Mouse (Mus musculus): ENCODE measurements around the gene Rnft2.

The Rnft2 gene

DNA sequence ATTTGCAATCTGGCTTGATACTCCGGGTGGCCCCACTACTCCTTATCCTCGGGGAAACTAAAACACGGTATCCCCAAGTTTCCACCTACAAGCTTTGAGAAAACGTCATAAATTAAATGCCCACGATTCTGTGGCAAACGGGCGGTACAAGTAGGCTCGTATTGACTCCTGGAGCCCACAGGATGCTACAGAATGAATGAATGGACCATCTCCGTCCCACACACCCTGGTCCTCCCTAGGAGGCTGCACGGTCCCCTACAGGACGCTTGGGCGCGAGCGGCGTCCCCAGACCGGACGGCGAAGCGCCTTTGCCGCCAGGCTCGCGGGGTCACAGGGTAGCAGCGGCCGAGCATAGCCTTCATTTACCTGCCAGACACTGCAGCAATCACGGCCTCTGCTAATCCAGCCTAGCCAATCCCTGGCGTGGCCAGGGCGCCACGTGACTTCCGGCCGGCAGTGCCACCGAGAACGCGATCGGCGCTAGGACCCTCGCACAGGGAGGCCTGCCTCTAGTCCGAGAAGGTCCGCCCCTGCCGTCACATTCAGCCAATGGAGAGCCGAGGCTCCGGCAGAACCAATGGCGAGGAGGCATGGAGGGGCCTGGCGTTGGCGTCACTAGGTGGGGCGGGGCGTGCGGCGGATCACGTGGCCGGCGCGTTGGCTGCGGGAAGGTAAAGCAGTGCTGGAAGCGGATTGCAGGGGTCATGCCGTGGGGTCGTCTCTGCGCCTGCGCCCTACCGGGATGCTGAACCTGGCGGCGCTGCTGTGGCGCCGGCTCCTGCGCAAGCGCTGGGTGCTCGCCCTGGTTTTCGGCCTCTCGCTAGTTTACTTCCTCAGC is at the start of gene Rnft2, which contains the start of gene 2410131K14Rik:
Gene Rnft2 (minus strand): TSS at position 511 of the 838 bp plus-strand sequence.
Gene 2410131K14Rik (plus strand): TSS at position 622 of the 838 bp plus-strand sequence.
- DNase-seq (ENCODE audit: low read depth in 1 of 2, low spot score in 2 of 2): peak; percentile 98

DNA sequence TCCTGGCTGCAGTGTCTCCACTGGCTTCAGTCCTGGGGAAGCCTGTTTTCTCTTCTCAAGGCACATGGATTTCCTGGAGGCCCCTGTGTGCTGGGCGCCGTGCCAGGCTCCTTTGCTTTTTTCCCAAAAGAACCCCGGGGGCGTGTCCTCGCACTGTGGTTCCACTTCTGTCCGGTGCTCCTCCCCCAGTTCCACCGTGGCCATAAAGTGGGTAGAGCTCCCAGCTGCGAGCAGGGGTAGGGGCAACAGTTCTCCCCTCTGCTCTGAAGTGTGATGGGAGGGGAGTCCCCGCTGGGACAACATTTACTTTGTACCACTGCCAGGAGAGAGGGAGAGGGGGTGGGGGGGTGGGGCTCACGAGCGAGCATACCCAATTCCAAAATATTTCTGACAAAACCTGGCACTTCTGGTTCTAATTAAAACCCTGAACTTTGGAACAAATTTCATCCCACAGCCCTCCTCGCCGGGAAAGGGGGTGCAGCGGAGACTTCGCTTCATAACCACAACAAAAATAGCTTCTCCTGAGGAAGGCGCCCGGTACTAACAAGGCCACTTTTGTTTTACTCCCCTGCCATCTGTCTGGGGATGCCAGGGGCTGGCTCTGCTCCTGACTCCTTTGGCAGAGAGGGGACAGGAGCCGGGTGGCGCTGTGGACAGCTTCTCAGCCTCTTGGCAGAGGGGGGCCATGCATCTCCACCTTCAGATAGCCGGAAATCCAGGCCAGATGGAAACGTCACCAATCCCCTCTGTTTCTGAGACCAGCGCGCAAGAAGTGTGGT is 49.4 kb upstream of the Rnft2 start:
- DNase-seq (ENCODE audit: low read depth in 1 of 2, low spot score in 2 of 2): no peak

DNA sequence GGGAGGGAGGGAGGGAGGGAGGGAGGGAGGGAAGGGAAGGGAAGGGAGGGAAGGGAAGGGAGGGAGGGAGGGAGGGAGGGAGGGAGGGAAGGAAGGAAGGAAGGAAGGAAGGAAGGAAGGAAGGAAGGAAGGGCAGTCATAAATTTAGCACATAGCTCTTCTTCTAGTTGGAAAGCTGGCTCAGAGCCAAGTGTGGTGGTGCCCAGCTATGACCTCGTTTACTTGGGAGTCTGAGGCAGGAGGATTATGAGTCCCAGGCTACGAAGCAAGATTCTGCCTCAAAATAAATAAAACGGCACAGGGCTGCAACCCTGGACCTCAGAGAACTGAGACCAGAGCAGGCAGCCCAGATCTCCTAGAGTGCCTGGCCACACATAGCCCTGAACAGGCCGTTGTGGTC is 47.6 kb upstream of the Rnft2 start:
- DNase-seq (ENCODE audit: low read depth in 1 of 2, low spot score in 2 of 2): no peak

DNA sequence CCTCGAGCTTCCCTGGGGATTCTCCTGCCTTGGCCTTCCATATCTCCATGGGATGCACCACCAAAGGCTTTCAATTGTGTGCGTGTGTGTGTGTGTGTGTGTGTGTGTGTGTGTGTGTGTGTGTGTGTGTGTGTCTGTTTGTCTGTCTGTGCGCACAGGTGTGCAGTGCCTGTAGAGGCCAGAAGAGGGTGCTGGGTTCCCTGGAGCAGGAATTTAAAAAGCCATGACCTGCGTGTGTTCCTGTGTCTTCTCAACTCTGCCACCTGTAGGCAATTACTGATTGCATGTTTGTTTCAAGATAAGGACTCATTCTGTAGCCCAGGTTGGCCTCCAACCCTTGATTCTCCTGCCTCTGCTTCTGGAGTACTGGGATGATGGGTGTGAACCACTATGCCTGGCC is 46.5 kb upstream of the Rnft2 start:
- no peak for DNase-seq (ENCODE audit: low read depth in 1 of 2, low spot score in 2 of 2)

DNA sequence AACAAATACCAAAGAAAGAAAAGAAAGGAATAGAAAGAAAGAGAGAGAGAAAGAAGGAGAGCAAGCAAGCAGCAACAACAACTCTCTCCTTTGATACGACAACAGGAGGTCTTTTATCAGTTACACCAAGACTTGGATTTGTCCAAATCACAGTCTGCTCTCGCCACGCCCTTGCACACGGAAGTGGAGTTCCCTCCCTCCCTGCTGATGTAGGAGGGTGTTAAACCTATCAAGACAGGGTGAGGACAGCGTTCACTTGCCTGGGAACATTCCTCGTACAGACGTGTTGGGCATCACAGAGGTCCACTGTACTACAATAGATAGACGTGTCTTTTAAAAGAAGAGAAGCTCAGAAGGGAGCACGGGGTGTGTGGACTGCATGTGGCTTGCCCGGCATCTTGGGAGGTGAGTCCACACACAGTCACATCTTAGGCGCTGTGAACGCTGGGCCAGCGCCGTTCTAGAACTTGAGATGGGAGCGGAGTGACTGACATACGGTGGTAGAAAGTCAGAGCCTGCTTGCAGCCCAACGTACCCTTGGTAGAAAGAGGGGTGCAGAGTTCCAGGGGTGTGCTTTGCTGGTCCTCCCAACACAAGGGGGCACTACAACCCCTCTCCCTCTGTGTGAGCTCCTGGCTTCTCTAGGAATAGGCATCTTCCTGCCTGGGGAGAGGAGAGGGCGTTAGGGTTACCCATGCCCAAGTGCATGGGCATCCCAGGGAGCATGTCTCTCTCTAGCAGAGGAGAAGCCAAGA is 33.0 kb upstream of the Rnft2 start:
- DNase-seq (ENCODE audit: low read depth in 1 of 2, low spot score in 2 of 2): no peak

DNA sequence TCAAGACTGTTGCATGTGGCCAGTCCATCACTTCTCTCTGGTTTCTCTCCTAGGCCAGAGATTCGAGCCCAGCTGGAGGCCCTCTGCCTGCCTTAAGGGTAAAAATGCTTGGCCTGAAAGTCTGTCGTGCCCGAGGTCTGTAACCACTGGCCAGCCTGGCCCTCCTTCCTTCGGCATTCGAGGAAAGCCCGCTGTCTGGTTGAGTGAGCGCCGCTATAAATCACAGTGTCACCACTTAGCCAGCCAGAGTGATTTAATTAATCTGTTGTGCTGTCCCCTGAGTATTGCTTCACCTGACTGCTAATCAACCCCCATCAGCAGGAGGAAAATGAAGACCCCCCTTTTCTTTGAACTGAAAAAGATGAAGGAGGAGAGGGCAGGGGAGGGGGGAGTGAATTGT is 31.8 kb upstream of the Rnft2 start:
- no peak for DNase-seq (ENCODE audit: low read depth in 1 of 2, low spot score in 2 of 2)

DNA sequence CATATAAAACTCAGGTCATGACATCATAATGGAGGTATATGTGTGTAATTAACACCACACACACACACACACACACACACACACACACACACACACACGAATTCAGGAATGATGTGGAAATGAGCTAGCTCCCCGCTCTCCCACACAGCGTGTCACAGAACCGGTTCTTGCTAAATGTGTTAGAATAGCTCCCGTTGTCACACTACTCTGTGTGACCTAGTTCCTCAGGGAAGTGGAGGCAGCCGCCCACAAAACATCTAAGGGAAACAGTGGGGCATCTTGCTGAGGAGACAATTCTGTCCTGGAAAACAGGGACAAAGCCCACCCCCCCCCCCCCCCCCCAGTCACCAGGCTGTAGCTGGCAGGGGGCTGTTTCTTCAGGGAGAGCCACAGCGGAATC is 31.4 kb upstream of the Rnft2 start:
- DNase-seq (ENCODE audit: low read depth in 1 of 2, low spot score in 2 of 2): no peak

DNA sequence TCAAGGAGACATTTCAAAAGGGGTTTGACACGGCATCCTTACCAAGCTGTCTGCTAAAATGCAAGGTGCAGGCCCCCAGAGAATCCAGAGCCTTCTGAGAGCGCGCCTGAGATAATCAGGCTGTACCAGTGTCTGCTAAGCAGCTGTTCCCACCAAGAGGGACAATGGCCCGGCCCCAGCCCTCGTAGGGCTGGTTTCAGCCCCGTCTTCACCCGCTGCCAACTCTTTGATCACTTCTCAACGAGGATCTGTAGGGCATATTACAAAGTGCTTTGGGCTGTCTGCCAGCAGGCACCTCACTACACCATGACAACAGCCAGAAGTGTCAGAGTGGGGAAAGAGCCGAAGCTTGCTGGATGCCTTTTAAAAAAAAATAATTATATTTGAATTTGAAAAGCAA is 29.6 kb upstream of the Rnft2 start:
- no peak for DNase-seq (ENCODE audit: low read depth in 1 of 2, low spot score in 2 of 2)

DNA sequence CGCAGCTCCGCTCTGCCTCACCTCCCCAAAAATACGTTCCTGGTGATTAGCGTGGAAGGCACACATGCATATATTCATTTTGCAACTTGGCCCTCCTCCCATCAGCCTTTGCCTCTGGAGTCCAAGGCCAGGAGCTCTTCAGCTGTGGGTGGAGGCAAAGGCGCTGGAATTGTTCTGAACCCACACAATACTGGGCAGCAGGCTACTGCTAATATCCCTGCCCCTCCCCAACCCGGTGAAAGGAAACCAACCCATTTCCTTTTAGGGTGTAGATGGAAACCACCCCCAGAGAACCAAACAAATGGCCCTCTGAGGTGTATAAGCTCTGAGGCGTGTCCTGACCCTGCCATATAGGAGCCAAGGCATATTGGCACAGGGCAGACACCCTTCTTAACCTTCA is 28.5 kb upstream of the Rnft2 start:
- no peak for DNase-seq (ENCODE audit: low read depth in 1 of 2, low spot score in 2 of 2)

DNA sequence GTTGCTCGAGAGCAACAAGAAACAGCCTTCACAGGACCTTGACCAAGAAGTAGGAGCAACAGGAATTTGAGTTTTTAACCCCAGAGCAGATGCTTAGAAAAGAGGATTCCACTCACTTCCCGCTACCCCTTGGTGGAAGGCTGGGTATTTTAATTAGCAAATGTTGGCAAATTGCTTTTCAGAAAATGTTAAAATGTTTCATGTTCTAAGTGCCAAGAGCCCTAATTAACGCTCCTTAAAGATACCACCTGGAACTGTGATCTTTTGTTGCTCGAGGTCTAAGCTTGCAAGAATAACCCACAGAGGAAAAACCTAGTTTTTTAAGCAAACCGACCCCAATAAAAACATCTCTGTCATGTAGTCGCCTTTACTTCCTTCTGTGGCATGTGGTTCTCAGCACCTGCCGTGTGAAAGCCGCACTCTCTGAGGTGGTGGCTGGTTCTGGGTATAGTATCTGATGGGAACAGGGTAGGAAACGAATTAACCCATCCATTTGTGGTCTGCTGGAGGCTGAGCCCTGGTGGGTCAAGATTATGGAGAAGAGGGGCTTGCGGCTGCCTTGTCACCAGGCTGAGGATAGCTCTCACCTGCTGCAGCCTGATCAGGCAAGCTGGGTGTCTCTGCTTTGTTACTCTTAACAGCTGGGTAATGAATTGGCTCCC is 26.7 kb upstream of the Rnft2 start:
- no peak for DNase-seq (ENCODE audit: low read depth in 1 of 2, low spot score in 2 of 2)

DNA sequence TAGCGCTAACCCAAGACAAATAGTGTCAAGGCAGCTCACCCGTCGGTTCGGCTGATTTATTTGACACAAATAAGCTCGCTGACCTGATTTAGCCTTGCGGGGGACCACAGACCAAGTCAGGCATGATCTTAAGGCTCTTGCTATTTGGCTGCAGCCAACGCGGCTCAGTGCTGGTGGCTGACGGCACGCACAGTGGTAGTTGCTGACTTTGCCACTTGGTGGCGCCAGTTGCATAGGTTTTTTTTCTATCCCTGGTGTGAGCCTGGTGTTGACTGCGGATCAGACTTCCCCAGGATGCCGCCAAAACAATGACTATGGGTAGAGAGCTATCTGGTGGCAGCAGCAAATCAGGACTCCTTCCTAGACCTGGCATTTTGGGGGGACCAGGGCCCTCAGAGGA is 24.1 kb upstream of the Rnft2 start:
- DNase-seq (ENCODE audit: low read depth in 1 of 2, low spot score in 2 of 2): peak; percentile 29 to 64

DNA sequence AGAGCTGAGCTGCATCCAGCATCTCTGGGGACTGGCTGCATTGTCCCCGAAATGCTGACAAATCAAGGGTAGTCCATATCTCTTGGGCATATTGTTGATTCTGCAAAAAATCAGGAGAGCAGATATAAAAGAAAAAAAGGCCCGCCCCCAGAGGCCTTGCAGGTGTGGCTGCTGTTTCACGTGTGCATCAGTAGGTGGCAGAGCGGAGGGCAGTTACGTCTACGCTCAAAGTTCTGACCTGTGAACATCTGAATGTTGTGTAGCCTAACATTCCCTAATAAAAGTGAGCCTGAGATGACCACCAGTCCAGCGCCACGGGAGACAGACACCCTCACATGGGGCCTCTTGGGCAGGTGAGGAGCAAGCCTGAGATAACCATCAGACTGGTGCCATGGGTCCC is 21.4 kb upstream of the Rnft2 start:
- DNase-seq (ENCODE audit: low read depth in 1 of 2, low spot score in 2 of 2): no peak

DNA sequence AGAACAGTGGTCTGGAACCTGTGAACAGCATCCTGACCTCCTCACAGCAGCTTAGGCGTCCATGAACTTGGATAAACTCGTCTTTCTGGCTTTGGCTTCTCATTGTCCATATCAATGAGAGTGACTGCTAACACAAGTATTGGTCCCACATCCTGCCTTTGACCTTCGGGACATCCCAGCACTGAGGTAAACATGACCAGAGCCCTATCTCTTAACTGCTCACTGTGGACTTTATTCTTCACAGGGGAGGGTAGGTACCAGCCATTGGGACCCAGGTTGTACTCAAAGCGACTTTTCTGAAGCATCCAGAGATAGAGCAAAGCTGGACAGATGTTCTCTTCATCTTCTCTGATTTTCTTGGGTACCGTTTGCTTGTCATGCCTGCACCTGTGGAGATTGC is 20.4 kb upstream of the Rnft2 start:
- DNase-seq (ENCODE audit: low read depth in 1 of 2, low spot score in 2 of 2): no peak

DNA sequence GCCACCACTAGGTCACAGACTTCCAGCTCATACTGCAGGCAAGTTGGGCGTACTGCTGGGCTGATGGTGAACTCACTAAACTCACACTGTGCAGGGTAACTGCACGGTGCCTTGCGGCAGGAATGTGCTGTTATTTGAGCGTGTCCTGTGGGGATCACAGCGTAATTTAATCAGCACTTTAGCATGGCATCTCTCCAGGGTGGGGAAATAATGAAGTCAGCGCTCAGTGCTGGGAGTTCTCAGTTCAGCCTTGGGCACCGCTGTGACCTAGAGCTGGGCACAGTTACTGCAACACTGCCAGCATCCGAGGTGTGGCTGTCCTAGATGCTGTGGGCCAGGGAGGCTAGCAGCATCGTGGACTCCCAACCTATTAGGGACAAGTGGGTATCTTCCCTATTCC is 19.4 kb upstream of the Rnft2 start:
- no peak for DNase-seq (ENCODE audit: low read depth in 1 of 2, low spot score in 2 of 2)

DNA sequence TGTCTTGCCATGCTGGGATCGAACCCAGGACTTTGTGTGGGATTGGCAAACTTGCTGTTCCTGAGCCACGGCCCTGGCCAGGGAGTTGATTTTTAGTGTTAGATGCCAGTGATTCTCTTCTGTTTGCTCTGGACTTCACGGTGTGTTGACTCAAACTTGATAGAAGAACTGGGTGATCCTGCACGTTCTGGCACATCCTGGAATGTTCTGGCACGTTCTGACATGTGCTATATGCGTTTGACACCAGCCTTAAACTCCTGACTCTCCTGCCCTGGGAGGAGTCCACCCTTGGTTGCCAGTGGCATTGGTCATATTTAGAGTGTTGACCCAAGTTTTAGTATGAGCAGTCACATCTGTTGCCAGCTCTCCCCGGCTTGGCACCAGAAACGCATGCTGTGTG is 17.5 kb upstream of the Rnft2 start:
- no peak for DNase-seq (ENCODE audit: low read depth in 1 of 2, low spot score in 2 of 2)

DNA sequence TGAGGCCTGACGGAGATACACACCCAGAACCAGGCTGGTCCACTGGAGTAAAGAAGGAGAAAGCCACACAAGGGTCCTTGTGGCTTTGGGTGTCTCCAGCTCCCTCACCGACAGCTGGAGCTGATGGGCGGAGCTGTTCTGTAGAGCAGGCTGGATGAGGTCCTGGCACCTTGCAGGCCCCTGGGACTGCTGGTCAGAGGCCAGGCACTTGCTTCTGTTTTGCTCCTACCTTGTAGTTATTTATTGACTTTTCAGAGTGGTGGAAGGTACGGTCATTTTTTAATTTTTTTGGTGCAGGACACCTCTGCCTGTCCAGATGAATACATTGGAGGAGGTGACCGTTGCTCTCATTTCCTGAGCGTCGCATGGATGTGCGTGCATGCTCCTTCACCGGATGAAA is 16.3 kb upstream of the Rnft2 start:
- DNase-seq (ENCODE audit: low read depth in 1 of 2, low spot score in 2 of 2): no peak

DNA sequence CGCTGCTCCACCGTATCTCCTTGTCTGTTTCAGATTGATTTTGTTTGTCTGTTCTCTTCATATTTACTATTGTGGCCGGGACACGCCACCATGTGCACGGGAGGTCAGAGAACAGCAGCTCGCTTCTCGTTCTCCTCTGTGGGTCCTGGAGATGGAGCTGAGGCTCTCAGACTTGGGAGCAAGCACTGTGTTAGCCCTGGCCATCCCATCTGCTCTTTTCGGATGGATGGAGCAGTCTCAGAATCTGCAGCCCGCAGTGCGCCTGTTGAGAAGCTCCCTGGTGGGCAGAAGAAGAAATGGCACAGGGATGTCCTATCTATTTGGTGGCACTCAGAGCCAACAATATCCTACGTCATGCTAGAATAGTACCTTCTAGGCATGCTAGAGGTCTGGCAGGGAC is 15.7 kb upstream of the Rnft2 start:
- DNase-seq (ENCODE audit: low read depth in 1 of 2, low spot score in 2 of 2): no peak

DNA sequence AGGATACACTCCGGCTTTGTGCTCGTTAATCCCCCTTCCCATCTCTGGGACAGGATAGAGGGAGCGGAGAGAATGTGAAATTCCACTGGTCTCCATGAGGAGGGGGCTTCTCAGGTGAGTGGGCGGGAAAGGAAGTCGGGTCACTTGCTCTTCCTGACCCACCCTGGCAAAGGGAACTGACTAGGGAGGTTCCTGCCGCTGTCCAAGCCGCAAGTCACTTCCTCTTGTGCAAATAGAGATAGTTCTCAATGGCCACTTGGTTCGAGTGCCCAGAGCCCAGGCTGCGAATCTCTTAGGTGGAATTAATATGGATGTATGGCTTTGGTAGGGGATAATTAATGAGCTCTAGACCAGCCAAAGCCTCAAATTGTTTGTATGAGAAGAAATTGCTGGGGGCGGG is 15.1 kb upstream of the Rnft2 start:
- DNase-seq (ENCODE audit: low read depth in 1 of 2, low spot score in 2 of 2): no peak

DNA sequence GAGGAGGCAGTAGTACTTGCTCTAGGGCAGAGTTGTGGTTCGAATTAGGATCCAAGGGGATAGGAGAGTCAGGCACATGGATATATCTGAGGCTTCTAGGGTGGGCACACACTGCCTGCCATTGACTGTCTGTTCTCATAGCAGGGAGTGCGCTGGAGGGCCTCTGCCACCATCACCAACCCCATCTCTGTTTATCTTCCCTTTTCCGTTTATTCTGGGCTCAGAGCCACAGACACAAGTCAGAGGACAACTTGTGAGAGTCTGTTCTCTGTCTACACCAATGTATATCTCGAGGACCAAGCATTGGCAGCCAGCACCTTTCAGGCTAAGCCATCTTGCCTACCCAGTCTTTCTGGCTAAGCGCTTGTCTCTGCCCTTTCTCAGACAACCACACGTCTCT is 14.7 kb upstream of the Rnft2 start:
- DNase-seq (ENCODE audit: low read depth in 1 of 2, low spot score in 2 of 2): no peak

DNA sequence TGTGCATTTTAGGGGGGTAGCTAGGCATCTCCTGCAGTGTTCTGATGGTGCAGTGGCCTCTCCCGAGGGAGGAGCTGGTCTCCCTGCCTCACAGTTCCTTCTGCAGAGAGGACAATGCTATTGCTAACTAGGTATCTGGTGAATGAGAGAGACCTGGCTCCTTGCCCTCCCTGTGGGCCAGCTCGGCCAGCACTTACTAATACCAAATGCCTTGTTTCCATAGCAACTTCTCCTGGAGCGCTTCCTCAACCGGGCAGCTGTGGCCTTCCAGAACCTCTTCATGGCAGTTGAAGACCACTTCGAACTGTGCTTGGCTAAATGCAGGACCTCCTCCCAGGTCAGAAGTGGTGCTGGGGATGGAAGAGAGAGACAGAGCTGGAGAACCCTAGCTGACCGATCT is 14.2 kb upstream of the Rnft2 start:
- DNase-seq (ENCODE audit: low read depth in 1 of 2, low spot score in 2 of 2): no peak

DNA sequence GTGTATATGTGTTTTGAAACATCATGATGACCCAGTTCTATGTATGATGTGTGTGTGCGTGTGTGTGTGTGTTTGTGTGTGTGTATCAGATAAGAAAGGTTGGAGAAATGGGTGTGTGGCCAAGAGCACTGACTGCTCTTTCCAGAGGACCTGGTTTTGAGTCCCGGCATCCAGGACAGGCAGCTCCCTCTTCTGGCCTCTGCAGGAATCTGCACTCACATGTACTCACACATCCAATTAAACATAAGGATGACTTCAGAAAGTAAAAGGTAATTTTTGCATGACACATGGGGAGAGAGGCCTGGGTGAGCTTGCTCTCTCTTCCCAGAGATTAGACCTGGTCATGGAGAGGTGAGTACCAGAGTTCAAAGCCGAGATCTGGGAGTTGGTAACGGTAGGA is 12.1 kb upstream of the Rnft2 start:
- DNase-seq (ENCODE audit: low read depth in 1 of 2, low spot score in 2 of 2): no peak

Data from monocyte, adult 2 months (primary cell).